Mouse (Mus musculus) thymus, adult 2 months (tissue): ENCODE measurements around the gene Rgs4. TPM values are rescaled to one million over a fixed set of nuclear protein-coding genes. Genes with fewer than 3 reads are reported as not detected.

Experiments used
- DNase-seq: peaks from one replicate; pipeline ENCODE4 v3.0.0; 2021
- H3K27ac ChIP-seq: fragments of 200-500 bp; 2 replicates; pipeline ENCODE4 v1.5.1; 2012; ENCODE audit warnings: low read length, control low read depth; ENCODE audit not compliant: control insufficient read depth, insufficient read depth
- H3K27me3 ChIP-seq: fragments of 200-500 bp; 2 replicates; pipeline ENCODE4 v1.6.1; 2012; ENCODE audit warnings: mild to moderate bottlenecking, low read length, moderate library complexity, mixed read lengths; ENCODE audit not compliant: control insufficient read depth, insufficient read depth
- H3K36me3 ChIP-seq: fragments of 200-500 bp; 2 replicates; pipeline ENCODE4 v1.6.1; 2012; ENCODE audit warnings: mild to moderate bottlenecking, low read length, moderate library complexity; ENCODE audit not compliant: control insufficient read depth, insufficient read depth
- H3K4me1 ChIP-seq: fragments of 200-500 bp; replicated peaks from 2 replicates; pipeline ENCODE4 v1.6.1; 2012; ENCODE audit warnings: low read length; ENCODE audit not compliant: control insufficient read depth, insufficient read depth
- H3K4me3 ChIP-seq: fragments of 200-500 bp; 2 replicates; pipeline ENCODE4 v1.5.1; 2012; ENCODE audit warnings: mild to moderate bottlenecking, low read length, control low read depth, moderate library complexity; ENCODE audit not compliant: control insufficient read depth, insufficient read depth
- CTCF ChIP-seq: fragments of 200-500 bp; IDR thresholded peaks from 2 replicates; pipeline ENCODE4 v1.5.1; 2012; ENCODE audit warnings: mild to moderate bottlenecking, control low read depth, low read length, moderate library complexity, borderline replicate concordance; ENCODE audit not compliant: control insufficient read depth, poor library complexity, insufficient read depth; ENCODE audit errors: extremely low read depth
- POLR2A ChIP-seq: fragments of 200-500 bp; IDR thresholded peaks from 2 replicates; pipeline ENCODE4 v1.6.1; 2012; ENCODE audit warnings: mild to moderate bottlenecking, low read length, control low read depth, moderate library complexity; ENCODE audit not compliant: control insufficient read depth, poor library complexity, insufficient read depth; ENCODE audit errors: extremely low read depth
- WGBS: fragments of 180-500 bp; shearing (Covaris S2); methylation state at CpG from one replicate; pipeline ENCODE4 v1.1.7; 2018; 5-methylcytosine and 5-hydroxymethylcytosine counted together
- polyA plus RNA-seq: library from polyadenylated mRNA; depleted of rRNA; stranded (reverse); fragments of >200 nt; gene quantifications from 2 replicates; pipeline ENCODE4 v1.2.3, GENCODE M21; 2012

The Rgs4 gene
- polyA plus RNA-seq, 1 experiment, result 4.2 TPM

- WGBS, result 38% methylated on average over 3 of the region's 3 CpGs
- Histone ChIP-seq H3K4me3 (no peak overlapping the region), H3K27me3 (no peaks in the 10 kb centered on the region), H3K36me3 (no peaks in the 10 kb centered on the region), H3K27ac (no peak overlapping the region), H3K4me1 (no peaks in the 10 kb centered on the region)
- no peak for DNase-seq
- no peak for TF ChIP-seq CTCF
Measured at GRCm38 (mm10) chr1:169756532-169756931, 9.1 kb upstream of the Rgs4 start.

GRCm38 (mm10) chr1:169752395-169752794 is 5.0 kb upstream of the Rgs4 start:
- 21% methylated on average over 4 of the region's 4 CpGs for WGBS
- DNase-seq, result no peak
- TF ChIP-seq CTCF, result no peak
- TF ChIP-seq POLR2A, result no peak

GRCm38 (mm10) chr1:169748439-169748838 is 997 bp upstream of the Rgs4 start:
- TF ChIP-seq CTCF (no peak), POLR2A (no peak)
- no peaks in the 10 kb centered on the region for H3K36me3 ChIP-seq
- H3K4me1 ChIP-seq, result no peaks in the 10 kb centered on the region
- DNase-seq, result no peak
- no peaks in the 10 kb centered on the region for H3K27me3 ChIP-seq
- WGBS, result 64% methylated on average over 5 of the region's 5 CpGs
- H3K4me3 ChIP-seq, result no peak overlapping the region
- H3K27ac ChIP-seq, result no peak overlapping the region

More at GRCm38 (mm10) chr1:169752395-169752794, 5.0 kb upstream of the Rgs4 start:
- Histone ChIP-seq H3K27me3 (no peaks in the 10 kb centered on the region), H3K36me3 (no peaks in the 10 kb centered on the region), H3K4me1 (no peaks in the 10 kb centered on the region), H3K27ac (no peak overlapping the region), H3K4me3 (no peak overlapping the region)

GRCm38 (mm10) chr1:169747902-169748301 is 460 bp upstream of the Rgs4 start:
- no peaks in the 10 kb centered on the region for H3K27me3 ChIP-seq
- no peaks in the 10 kb centered on the region for H3K36me3 ChIP-seq
- no peak overlapping the region for H3K27ac ChIP-seq
- H3K4me1 ChIP-seq, result no peaks in the 10 kb centered on the region
- H3K4me3 ChIP-seq, result no peak overlapping the region
- DNase-seq, result no peak
- TF ChIP-seq CTCF (no peak), POLR2A (no peak)
- 56% methylated on average over 6 of the region's 6 CpGs for WGBS

- no peaks in the 10 kb centered on the region for H3K36me3 ChIP-seq
- no peak for DNase-seq
- TF ChIP-seq CTCF, result no peak
- TF ChIP-seq POLR2A, result no peak
- H3K27ac ChIP-seq, result no peak overlapping the region
- WGBS, result 91% methylated on average over 5 of the region's 5 CpGs
- H3K4me3 ChIP-seq, result no peak overlapping the region
- H3K4me1 ChIP-seq, result no peaks in the 10 kb centered on the region
- H3K27me3 ChIP-seq, result no peaks in the 10 kb centered on the region
Measured at GRCm38 (mm10) chr1:169741147-169741546, 6.3 kb downstream of the Rgs4 start.

GRCm38 (mm10) chr1:169737231-169737630 is 10.2 kb downstream of the Rgs4 start:
- no peaks in the 10 kb centered on the region for H3K27me3 ChIP-seq
- H3K4me3 ChIP-seq, result no peak overlapping the region
- H3K4me1 ChIP-seq, result no peaks in the 10 kb centered on the region
- WGBS, result 90% methylated on average over 6 of the region's 6 CpGs
- H3K27ac ChIP-seq, result no peak overlapping the region
- DNase-seq, result no peak
- no peaks in the 10 kb centered on the region for H3K36me3 ChIP-seq
- no peak for TF ChIP-seq POLR2A
- no peak for TF ChIP-seq CTCF

- 78% methylated on average over 6 of the region's 6 CpGs for WGBS
- no peak for DNase-seq
- H3K27ac ChIP-seq, result no peak overlapping the region
- no peak for TF ChIP-seq CTCF
- no peak for TF ChIP-seq POLR2A
- H3K36me3 ChIP-seq, result no peaks in the 10 kb centered on the region
- no peak overlapping the region for H3K4me3 ChIP-seq
- no peaks in the 10 kb centered on the region for H3K4me1 ChIP-seq
- H3K27me3 ChIP-seq, result no peaks in the 10 kb centered on the region
Measured at GRCm38 (mm10) chr1:169736139-169736538, 11.3 kb downstream of the Rgs4 start.
